Mouse (Mus musculus) testis, postnatal 14 days (tissue): ENCODE measurements around the gene Zfp708.
"Not testable (repeated sequence)": the region's sequence is repeated elsewhere in the genome, so short reads cannot be mapped to it uniquely, and the experiment has no call there.

Experiments
- DNase-seq: peaks from one replicate; pipeline ENCODE4 v3.0.0; 2021; ENCODE audit warnings: low spot score

The Zfp708 gene

GRCm38 (mm10) chr13:67097876-67098275 is at the start of gene Zfp708:
Gene Zfp708, minus strand, starts transcription at chr13:67097976.
- DNase-seq = no peak

GRCm38 (mm10) chr13:67128038-67128721 is 30.4 kb upstream of the Zfp708 start:
- peak; percentile 76 for DNase-seq

GRCm38 (mm10) chr13:67127507-67127906 is 29.7 kb upstream of the Zfp708 start:
- not testable (repeated sequence) for DNase-seq

GRCm38 (mm10) chr13:67124460-67124859 is 26.7 kb upstream of the Zfp708 start:
- DNase-seq = no peak

GRCm38 (mm10) chr13:67121360-67121759 is 23.6 kb upstream of the Zfp708 start, which contains the start of gene Zfp759:
Gene Zfp759, plus strand, starts transcription at chr13:67121660.
- not testable (repeated sequence) for DNase-seq

GRCm38 (mm10) chr13:67116163-67116562 is 18.4 kb upstream of the Zfp708 start, which contains the start of gene Rslcan18:
Gene Rslcan18, minus strand, starts transcription at chr13:67116263.
- not testable (repeated sequence) for DNase-seq

- DNase-seq = no peak
Measured at GRCm38 (mm10) chr13:67113287-67113686, 15.5 kb upstream of the Zfp708 start.

- no peak for DNase-seq
Measured at GRCm38 (mm10) chr13:67112096-67112495, 14.3 kb upstream of the Zfp708 start.

- DNase-seq = peak; percentile 21
Measured at GRCm38 (mm10) chr13:67108821-67109206, 11.0 kb upstream of the Zfp708 start.

GRCm38 (mm10) chr13:67108194-67108820 is 10.5 kb upstream of the Zfp708 start, which contains the start of gene Gm28557:
Gene Gm28557, minus strand, starts transcription at chr13:67108604.
- DNase-seq = peak; percentile 89

GRCm38 (mm10) chr13:67107681-67108080 is 9.9 kb upstream of the Zfp708 start:
- DNase-seq = no peak

GRCm38 (mm10) chr13:67090154-67090553 is 7.6 kb downstream of the Zfp708 start:
- no peak for DNase-seq

- no peak for DNase-seq
Measured at GRCm38 (mm10) chr13:67081946-67082345, 15.8 kb downstream of the Zfp708 start.

- DNase-seq = peak; percentile 73
Measured at GRCm38 (mm10) chr13:67081142-67081713, 16.5 kb downstream of the Zfp708 start.

- no peak for DNase-seq
Measured at GRCm38 (mm10) chr13:67077244-67077643, 20.5 kb downstream of the Zfp708 start.

GRCm38 (mm10) chr13:67072786-67073185 is 25.0 kb downstream of the Zfp708 start:
- no peak for DNase-seq

- no peak for DNase-seq
Measured at GRCm38 (mm10) chr13:67065386-67065785, 32.4 kb downstream of the Zfp708 start.

GRCm38 (mm10) chr13:67062427-67062826 is 35.3 kb downstream of the Zfp708 start:
- DNase-seq = no peak

GRCm38 (mm10) chr13:67060786-67061358 is 36.9 kb downstream of the Zfp708 start, which contains the start of gene Zfp712:
Gene Zfp712, minus strand, starts transcription at chr13:67061170.
- peak; percentile 88 for DNase-seq

- no peak for DNase-seq
Measured at GRCm38 (mm10) chr13:67060161-67060785, 37.5 kb downstream of the Zfp708 start.
